Mouse (Mus musculus): ENCODE results near the gene Crybb1. TPM values are rescaled to one million over a fixed set of nuclear protein-coding genes. Genes with fewer than 3 reads are reported as not detected.
A peak's percentile ranks its signal among the peaks of the same experiment; 100 is the strongest.

Gene Crybb1
- total RNA-seq, 1 experiment from 2014 or later = 2.7 TPM

- DNase-seq = no peak
These were observed 17.6 kb upstream of the Crybb1 start for GRCm38 (mm10) chr5:112237866-112238570.

DNA sequence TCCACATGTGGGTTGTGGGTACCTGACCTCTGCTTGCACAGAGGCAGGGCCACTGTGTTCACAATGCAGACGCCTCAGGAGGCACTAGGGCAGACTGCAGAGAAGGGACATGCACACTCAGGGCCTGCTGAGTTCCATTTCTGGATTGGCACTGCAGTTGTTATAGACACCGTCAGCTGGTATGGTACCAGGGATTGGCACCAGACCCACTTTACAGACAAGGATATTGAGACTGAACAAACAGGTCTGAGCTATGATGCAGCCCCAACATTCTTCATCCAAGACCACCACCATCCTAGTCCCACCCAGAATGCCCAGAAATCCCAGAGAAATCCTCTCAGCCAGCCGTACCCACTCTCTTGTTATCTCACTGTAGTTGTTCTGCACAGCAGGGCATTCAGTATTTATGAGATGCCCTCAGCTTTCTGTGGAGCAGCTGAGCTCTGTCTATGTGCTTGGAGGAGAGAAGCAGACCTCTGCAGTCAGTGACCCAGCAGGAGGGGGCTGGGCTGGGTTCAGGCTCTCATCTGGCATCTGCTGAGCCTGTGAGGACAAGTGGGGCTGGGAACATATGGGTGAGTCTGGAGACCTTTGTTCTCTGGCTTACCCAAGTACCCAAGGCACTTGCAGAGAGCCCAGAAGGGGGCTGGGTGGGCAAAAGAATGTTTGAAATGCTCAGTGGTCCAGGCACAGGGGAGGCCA, 16.7 kb upstream of the Crybb1 start:
- no peak for DNase-seq

DNA sequence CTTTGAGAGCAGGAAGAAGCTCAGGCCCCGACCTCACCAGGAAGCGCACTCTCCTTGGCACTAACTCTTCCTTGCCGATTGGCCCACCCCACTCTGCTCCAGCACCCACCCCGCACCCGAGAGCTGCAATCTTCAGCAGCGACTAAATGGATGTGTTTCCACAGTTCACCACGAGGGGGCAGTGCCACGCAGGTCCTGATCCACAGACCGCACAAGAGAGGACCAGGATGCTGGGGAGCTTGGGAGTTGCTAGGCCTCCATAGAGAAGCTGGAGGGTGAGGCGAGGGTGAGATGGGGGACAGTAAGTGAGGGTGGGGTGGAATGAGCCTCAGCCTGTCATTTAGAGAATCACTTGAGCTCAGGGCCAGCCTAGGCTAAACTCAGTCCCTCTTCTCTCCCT, 14.9 kb upstream of the Crybb1 start:
- DNase-seq = peak; percentile 89

GRCm38 (mm10) chr5:112241849-112242248, 13.8 kb upstream of the Crybb1 start:
- DNase-seq = no peak

- peak; percentile 41 for DNase-seq
These were observed 13.2 kb upstream of the Crybb1 start for GRCm38 (mm10) chr5:112242361-112242778.

- no peak for DNase-seq
These were observed 12.6 kb upstream of the Crybb1 start for GRCm38 (mm10) chr5:112243041-112243440.

GRCm38 (mm10) chr5:112243539-112244274, 11.9 kb upstream of the Crybb1 start:
- no peak for DNase-seq

- DNase-seq = no peak
These were observed 11.4 kb upstream of the Crybb1 start for GRCm38 (mm10) chr5:112244275-112244562.

GRCm38 (mm10) chr5:112244890-112245615, 10.6 kb upstream of the Crybb1 start:
- no peak for DNase-seq

GRCm38 (mm10) chr5:112247399-112247798, 8.2 kb upstream of the Crybb1 start:
- no peak for DNase-seq

GRCm38 (mm10) chr5:112249106-112249505, 6.5 kb upstream of the Crybb1 start:
- DNase-seq = peak; percentile 42

DNA sequence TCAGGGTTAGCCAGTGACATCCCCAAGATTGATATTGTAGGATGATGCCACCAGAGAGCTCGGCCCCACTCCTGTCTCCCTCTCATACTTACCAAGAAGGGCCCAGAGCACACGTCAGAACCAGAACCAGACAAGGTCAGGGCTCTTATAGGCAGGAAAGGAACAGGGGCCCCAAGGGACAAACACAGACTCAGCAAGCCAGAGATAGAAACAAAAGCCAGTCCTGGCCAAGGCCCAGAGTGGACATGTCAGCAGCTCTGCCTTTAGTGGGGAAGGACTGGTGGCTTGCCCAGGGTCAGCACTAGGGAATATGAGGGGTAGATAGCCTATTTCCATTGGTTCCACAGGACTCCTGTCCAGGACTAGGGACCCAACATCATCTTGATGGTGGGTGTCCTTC, 3.2 kb upstream of the Crybb1 start, which contains the start of gene Cryba4:
Gene Cryba4, minus strand, starts transcription at position 119 of the 400 bp plus-strand sequence.
- DNase-seq = peak; percentile 49

DNA sequence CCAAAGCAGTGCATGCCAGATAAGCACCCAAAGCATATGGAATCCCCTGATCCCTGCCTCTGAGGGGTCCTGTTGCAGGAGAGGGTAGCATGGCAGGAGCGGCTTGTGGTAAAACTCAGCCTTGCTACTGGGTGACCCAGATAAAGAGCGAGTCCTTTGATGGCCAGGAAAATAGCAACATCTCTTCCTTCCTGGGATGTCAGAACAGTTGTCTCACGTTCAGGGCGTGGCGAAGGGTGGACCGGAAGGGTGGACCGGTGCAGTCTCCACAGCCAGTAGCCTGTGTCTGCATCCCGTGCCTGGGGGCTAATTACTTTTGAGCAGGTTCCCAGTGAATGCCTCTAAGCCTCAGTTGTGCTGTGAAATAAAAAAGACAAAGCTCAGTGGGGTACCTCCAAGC, 2.4 kb upstream of the Crybb1 start:
- peak; percentile 47 for DNase-seq

DNA sequence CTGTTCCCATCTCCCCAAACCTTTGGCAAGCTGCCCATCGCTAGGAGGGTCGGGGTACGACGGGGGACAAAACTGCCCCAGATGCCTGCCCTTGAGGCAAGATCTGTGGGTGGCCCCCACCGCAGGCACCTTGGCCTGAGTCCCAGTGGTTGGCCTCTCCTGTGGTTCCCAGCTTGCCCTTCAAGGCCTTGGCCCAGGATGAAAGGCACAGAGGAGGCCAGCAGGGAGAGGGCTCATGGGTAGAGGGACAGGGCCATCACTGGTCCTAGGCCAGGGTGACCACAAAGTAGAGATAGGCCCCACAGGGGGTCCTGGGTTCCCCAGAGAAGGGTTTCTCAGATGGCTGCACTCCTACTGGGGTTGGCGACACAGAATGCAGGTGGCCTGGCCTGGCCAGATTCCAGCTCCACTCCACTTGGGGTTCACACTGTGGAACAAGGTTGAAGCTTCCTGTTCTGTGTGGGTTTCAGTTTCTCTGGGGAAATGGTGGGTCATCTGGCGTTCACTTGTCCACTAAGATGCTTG, 1.3 kb upstream of the Crybb1 start:
- peak; percentile 91 for DNase-seq

DNA sequence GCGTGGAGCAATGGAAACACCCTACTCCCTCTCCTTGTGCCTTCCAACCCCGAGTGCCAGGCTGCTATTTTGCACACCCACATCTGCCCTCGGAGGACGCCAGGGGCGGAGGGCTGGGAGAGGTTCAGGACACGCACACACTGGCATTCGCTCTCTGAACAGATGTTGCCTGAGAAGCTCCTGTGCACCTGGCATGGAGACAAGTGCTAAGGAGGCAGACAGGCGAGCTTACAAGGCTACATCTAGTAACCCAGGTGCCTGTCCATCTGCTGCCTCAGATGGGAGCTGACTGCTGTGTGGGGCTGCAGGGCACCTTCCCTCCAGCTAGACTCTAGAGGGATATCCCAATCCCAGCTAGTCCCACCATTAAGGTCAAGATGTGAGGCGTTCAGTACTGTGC, 842 bp downstream of the Crybb1 start:
- no peak for DNase-seq

GRCm38 (mm10) chr5:112257896-112258295, 2.3 kb downstream of the Crybb1 start:
- no peak for DNase-seq

- no peak for DNase-seq
These were observed 4.4 kb downstream of the Crybb1 start for GRCm38 (mm10) chr5:112259862-112260650.

DNA sequence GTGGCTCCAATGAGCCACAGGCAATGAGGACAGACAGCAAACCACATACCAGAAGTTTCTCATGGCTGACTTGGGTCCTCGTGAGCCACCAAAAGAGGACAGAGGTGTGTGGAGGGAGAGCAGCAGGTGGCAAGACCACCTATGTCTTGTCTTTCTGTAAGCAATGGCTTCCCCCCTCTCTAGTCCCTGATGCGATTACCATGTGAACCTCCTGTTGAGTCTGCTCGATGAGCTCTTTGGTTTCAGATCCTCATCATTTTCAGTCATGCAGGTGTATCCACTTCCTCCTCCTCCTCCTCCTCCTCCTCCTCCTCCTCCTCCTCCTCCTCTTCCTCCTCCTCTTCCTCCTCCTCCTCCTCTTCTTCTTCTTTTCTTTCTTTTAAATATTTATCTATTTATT, 5.2 kb downstream of the Crybb1 start:
- no peak for DNase-seq

- DNase-seq = no peak
These were observed 8.5 kb downstream of the Crybb1 start for GRCm38 (mm10) chr5:112264099-112264498.

- no peak for DNase-seq
These were observed 9.5 kb downstream of the Crybb1 start for GRCm38 (mm10) chr5:112265110-112265509.

- no peak for DNase-seq
These were observed 9.9 kb downstream of the Crybb1 start for GRCm38 (mm10) chr5:112265515-112265914.

Measured in adrenal gland, postnatal 25 days (tissue).